Comparison of ENCODE assay signal across 11 mouse cellular contexts in genomic region chr12:21462658-21463057, GRCm38 (mm10). TPM values are rescaled to one million over a fixed set of nuclear protein-coding genes. Genes with fewer than 3 reads are reported as not detected.
DNase-seq lines count a peak whose midpoint lies in the region; ATAC-seq lines count a peak whose summit lies in the region.
"Had no signal": no experiment of that assay in that cellular context is flagged by ENCODE, and none has a peak within 500 bp of the region (broad histone marks: within the 10 kb centered on the region; RNA-seq: fewer than 3 reads in every experiment).

No protein-coding gene starts in this region.

- peak; percentile 26 to 44 for DNase-seq in heart, adult 9 months (ENCODE audit: low spot score in 2 of 2)
- DNase-seq in heart, postnatal 14 days: no peak
- DNase-seq in 416B (ENCODE audit: low read depth) (peak; percentile 80), R1 (ENCODE audit: low read depth, low spot score) (peak; percentile 95)
- DNase-seq in monocyte, adult 2 months (ENCODE audit: low read depth in 1 of 2, low spot score in 2 of 2): peak; percentile 6 to 14
- DNase-seq in adrenal gland, adult 2 months: no peak
- DNase-seq in left cerebral cortex, postnatal 14 days (ENCODE audit: low spot score in 2 of 2): no peak
- DNase-seq: cerebellum, postnatal 36 days; gastrocnemius, postnatal 25 days had no signal

- intact Hi-C loops in heart, postnatal 14 days (cut with DNase I): no loop called here
- intact Hi-C loops in left cerebral cortex, postnatal 14 days (cut with DNase I): no loop called here

- no peak for ATAC-seq in megakaryocyte-erythroid progenitor cell, adult 5-6 weeks (replicated peaks; ENCODE audit: low FRiP score, low TSS enrichment, poor library complexity, severe bottlenecking)
- ATAC-seq: midbrain, embryonic 13.5 days had no signal

RNA-seq across cellular contexts. Expression of gene Ywhaq, which starts 45.2 kb away (rescaled TPM):
- total RNA-seq in heart, postnatal 14 days (2021): 100 to 1,000 TPM in 1 of 2 experiments, 10 to 100 TPM in 1; 97.2 to 104 TPM
- total RNA-seq in adrenal gland, adult 2 months (2021): 100 to 1,000 TPM; 207 to 372 TPM
- polyA plus RNA-seq in adrenal gland, adult 2 months (2012; rRNA removed): 48.0 and 52.3 TPM in 2 replicates
- total RNA-seq in megakaryocyte-erythroid progenitor cell, adult 5-6 weeks (2014; fragmentation: Nextera tagmentation): 167 and 196 TPM in 2 replicates
- total RNA-seq in megakaryocyte-erythroid progenitor cell, adult 5-6 weeks (2017): 182 and 215 TPM in 2 replicates
- 100 to 1,000 TPM; 544 to 592 TPM for total RNA-seq in left cerebral cortex, postnatal 14 days (2021)

Comparison
In these comparisons a context has a peak if more than half of its experiments do, and no peak if none do; other contexts are left out.
1. DNase-seq: peak in heart, adult 9 months (2 of 2), 416B (single experiment), R1 (single experiment) and monocyte, adult 2 months (2 of 2); none in heart, postnatal 14 days (0 of 2), adrenal gland, adult 2 months (single experiment) and left cerebral cortex, postnatal 14 days (0 of 2).